Mouse (Mus musculus): Measurements from ENCODE around the gene Clec16a.

The Clec16a gene

GRCm38 (mm10) chr16:10783451-10783850 lies 238.3 kb downstream of the Clec16a start:
- DNase-seq (ENCODE audit: extremely low spot score, low read depth, low spot score), result no peak

GRCm38 (mm10) chr16:10783883-10784792 lies 239.0 kb downstream of the Clec16a start:
- DNase-seq (ENCODE audit: extremely low spot score, low read depth, low spot score), result no peak

- DNase-seq (ENCODE audit: extremely low spot score, low read depth, low spot score), result peak; percentile 37
These were observed 239.7 kb downstream of the Clec16a start for GRCm38 (mm10) chr16:10784793-10785370.

- DNase-seq (ENCODE audit: extremely low spot score, low read depth, low spot score), result peak; percentile 57
These were observed 240.5 kb downstream of the Clec16a start, which contains the start of gene Socs1 for GRCm38 (mm10) chr16:10785371-10786231. Socs1 (minus strand) TSS chr16:10785536.

GRCm38 (mm10) chr16:10786288-10786687 lies 241.1 kb downstream of the Clec16a start:
- peak; percentile 85 for DNase-seq (ENCODE audit: extremely low spot score, low read depth, low spot score)

- no peak for DNase-seq (ENCODE audit: extremely low spot score, low read depth, low spot score)
These were observed 241.8 kb downstream of the Clec16a start for GRCm38 (mm10) chr16:10786782-10787547.

- no peak for DNase-seq (ENCODE audit: extremely low spot score, low read depth, low spot score)
These were observed 242.5 kb downstream of the Clec16a start for GRCm38 (mm10) chr16:10787548-10788058.

GRCm38 (mm10) chr16:10788271-10788670 lies 243.1 kb downstream of the Clec16a start, which contains the start of gene Tnp2:
Tnp2 (minus strand) TSS chr16:10788660.
- no peak for DNase-seq (ENCODE audit: extremely low spot score, low read depth, low spot score)

- no peak for DNase-seq (ENCODE audit: extremely low spot score, low read depth, low spot score)
These were observed 243.7 kb downstream of the Clec16a start for GRCm38 (mm10) chr16:10788866-10789265.

GRCm38 (mm10) chr16:10790702-10791101 lies 245.6 kb downstream of the Clec16a start, which contains the start of gene Prm3:
Prm3 (minus strand) TSS chr16:10790914.
- no peak for DNase-seq (ENCODE audit: extremely low spot score, low read depth, low spot score)

Data from hindlimb bud, embryonic 11.5 days (tissue).